Mouse (Mus musculus): ENCODE results near the gene Svep1. TPM values are rescaled to one million over a fixed set of nuclear protein-coding genes. Genes with fewer than 3 reads are reported as not detected.

Gene Svep1
- polyA plus RNA-seq, 1 experiment from 2014 or later = 0.90 TPM

DNA sequence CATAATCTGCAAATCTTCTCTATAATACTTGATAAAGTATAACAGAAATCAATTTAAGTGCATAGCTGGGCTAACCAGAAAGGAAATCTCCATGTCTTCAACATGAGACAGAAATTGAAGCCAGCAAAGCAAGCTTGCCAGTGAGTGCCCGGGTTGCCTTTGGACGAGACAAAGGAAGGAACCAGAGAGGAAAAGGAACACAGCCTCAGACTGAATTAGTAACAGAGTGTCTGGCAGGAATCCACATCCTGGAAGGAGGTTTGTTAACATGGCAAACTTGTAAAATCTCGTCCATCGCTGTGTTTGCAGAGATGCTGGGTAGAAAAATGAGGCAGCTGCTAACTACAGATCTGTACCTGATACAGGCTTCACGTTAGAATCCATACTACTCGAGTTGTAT is 128.7 kb downstream of the Svep1 start:
- H3K4me3 ChIP-seq (replicated peaks) = no peak overlapping the region
- no peak overlapping the region for H3K4me2 ChIP-seq
- H3K36me3 ChIP-seq = no peaks in the 10 kb centered on the region
- no peaks in the 10 kb centered on the region for H3K27me3 ChIP-seq (replicated peaks)
- H3K9ac ChIP-seq (replicated peaks) = no peak overlapping the region
- H3K4me1 ChIP-seq = 0 out of 2 replicates have a peak, but pooled peaks cover 3% of the 10 kb centered on the region
- no peak for ATAC-seq (ENCODE audit: low FRiP score)
- H3K9me3 ChIP-seq (replicated peaks) = no peaks in the 10 kb centered on the region
- 64% methylated on average over 6 of the region's 6 CpGs for WGBS
- H3K27ac ChIP-seq (replicated peaks) = no peak overlapping the region

DNA sequence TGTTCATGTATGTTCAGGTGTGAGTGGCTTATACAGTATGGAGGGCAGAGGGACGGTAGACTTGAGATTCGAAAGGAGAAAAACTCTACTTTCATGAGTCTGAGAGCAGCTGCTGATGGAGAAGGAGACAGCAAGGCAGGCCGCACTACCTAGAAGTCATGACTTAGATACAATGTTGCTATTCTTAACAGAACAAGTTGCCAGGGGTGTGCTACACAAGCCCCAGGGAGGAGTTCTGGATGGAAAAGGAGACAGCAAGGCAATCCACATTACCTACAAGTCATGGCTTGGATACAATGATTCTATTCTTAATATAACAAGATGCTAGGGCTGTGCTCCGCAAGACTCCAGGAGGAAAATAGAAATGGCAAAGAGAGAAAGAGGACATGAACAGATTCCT is 129.1 kb downstream of the Svep1 start:
- H3K4me1 ChIP-seq = peaks cover 6% of the 10 kb centered on the region; the same call in 1 of the 2 replicates
- H3K4me2 ChIP-seq = no peak overlapping the region
- no peaks in the 10 kb centered on the region for H3K27me3 ChIP-seq (replicated peaks)
- no peak overlapping the region for H3K9ac ChIP-seq (replicated peaks)
- no peaks in the 10 kb centered on the region for H3K36me3 ChIP-seq
- no peak overlapping the region for H3K27ac ChIP-seq (replicated peaks)
- 95% methylated on average over 4 of the region's 4 CpGs for WGBS
- ATAC-seq (ENCODE audit: low FRiP score) = no peak
- no peaks in the 10 kb centered on the region for H3K9me3 ChIP-seq (replicated peaks)
- H3K4me3 ChIP-seq (replicated peaks) = no peak overlapping the region

DNA sequence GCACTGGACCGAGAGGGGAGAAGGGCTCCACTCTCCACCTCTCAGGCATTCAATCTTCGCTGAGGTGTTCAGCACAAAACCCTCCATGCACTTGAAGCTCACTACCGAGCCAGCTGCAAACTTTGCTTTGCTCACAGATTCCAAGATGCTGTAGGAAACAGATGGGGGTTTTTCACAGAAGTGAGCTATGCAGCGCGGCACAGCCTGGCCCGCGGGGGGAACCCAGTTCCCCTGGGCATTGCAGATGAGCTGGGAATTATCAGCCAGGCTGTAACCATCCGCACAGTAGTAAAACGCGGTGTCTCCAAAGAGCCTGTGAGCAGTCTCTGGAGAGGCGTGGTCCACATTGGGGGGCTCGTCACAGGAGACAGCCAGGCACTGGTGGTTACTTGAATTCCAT is 133.8 kb downstream of the Svep1 start:
- Histone ChIP-seq H3K36me3 (no peaks in the 10 kb centered on the region), H3K9ac (replicated peaks) (no peak overlapping the region), H3K9me3 (replicated peaks) (0 out of 2 replicates have a peak, but pooled peaks cover 3% of the 10 kb centered on the region), H3K4me1 (peaks cover 3% of the 10 kb centered on the region; the same call in 1 of the 2 replicates), H3K27me3 (replicated peaks) (no peaks in the 10 kb centered on the region), H3K4me3 (replicated peaks) (no peak overlapping the region), H3K4me2 (no peak overlapping the region), H3K27ac (replicated peaks) (no peak overlapping the region)
- ATAC-seq (ENCODE audit: low FRiP score) = peak; percentile 47
- 68% methylated on average over 12 of the region's 12 CpGs for WGBS

DNA sequence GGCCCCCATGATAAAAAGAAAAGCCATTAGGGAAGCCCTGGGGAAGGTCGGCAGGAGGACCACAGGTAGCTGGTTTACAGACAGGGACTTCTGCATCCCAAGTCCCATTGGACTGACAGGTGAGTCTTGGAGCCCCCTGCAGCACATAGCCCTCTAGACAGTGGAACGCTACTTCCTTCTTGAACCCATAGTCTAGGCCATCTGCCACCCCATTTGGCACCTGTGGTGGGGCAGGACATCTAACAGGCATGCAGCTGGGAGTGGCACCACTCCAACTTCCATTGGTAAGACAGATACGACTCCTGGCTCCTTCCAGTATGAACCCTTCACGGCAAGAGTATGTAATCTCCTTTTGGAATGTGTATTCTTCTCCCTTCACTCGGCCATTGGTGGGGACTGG is 137.8 kb downstream of the Svep1 start:
- Histone ChIP-seq H3K27me3 (replicated peaks) (no peaks in the 10 kb centered on the region), H3K27ac (replicated peaks) (no peak overlapping the region), H3K9ac (replicated peaks) (no peak overlapping the region), H3K4me1 (peaks cover 3% of the 10 kb centered on the region; the same call in 1 of the 2 replicates), H3K9me3 (replicated peaks) (0 out of 2 replicates have a peak, but pooled peaks cover 3% of the 10 kb centered on the region), H3K36me3 (no peaks in the 10 kb centered on the region), H3K4me3 (replicated peaks) (no peak overlapping the region), H3K4me2 (no peak overlapping the region)
- 92% methylated on average over 5 of the region's 5 CpGs for WGBS
- ATAC-seq (ENCODE audit: low FRiP score) = no peak

DNA sequence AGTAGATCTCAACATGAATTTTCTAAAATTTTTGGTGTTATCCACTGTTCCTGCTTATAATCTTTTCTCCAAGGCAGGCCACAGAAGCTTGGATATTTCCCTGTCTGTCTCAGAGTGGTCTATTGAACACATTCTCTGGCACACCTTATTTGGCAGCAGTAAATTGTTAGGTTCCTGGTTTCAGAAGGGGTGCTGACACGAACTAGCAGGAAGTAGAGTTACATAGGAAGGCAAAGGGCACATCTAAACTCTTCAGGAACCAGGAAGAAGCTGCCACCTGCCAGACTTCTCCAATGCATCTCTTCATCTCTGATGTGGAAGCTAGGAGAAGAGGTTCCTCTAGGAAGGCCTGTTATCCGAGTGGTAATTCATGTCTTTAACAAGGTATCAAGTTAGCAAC is 141.9 kb downstream of the Svep1 start:
- Histone ChIP-seq H3K36me3 (no peaks in the 10 kb centered on the region), H3K27ac (replicated peaks) (no peak overlapping the region), H3K9ac (replicated peaks) (no peak overlapping the region), H3K4me1 (no peaks in the 10 kb centered on the region), H3K4me2 (no peak overlapping the region), H3K4me3 (replicated peaks) (no peak overlapping the region), H3K27me3 (replicated peaks) (no peaks in the 10 kb centered on the region), H3K9me3 (replicated peaks) (0 out of 2 replicates have a peak, but pooled peaks cover under 1% of the 10 kb centered on the region)
- ATAC-seq (ENCODE audit: low FRiP score) = no peak
- WGBS = 82% methylated on average over 2 of the region's 2 CpGs

DNA sequence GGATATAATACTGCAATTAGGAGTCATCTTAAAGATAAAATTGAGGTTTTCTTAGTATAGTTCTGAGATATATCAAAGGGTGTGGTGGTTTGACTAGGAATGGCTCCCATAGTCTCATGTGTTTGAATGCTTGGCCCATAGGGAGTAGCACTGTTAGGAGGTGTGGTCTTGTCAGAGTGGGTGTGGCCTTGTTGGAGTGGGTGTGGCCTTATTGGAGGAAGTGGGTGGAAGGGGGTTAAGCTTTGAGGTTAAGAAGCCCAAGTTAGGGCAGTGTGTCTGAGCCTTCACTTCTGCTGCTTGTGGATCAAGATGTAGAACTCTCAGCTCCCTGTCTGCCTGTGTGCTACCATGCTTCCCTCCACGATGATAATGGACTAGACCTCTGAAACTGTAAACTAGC is 143.7 kb downstream of the Svep1 start:
- H3K27ac ChIP-seq (replicated peaks) = no peak overlapping the region
- no peak overlapping the region for H3K4me2 ChIP-seq
- no peak for ATAC-seq (ENCODE audit: low FRiP score)
- no peak overlapping the region for H3K9ac ChIP-seq (replicated peaks)
- H3K9me3 ChIP-seq (replicated peaks) = no peaks in the 10 kb centered on the region
- 94% methylated on average over 1 of the region's 1 CpGs for WGBS
- H3K4me3 ChIP-seq (replicated peaks) = no peak overlapping the region
- no peaks in the 10 kb centered on the region for H3K36me3 ChIP-seq
- H3K27me3 ChIP-seq (replicated peaks) = no peaks in the 10 kb centered on the region
- H3K4me1 ChIP-seq = no peaks in the 10 kb centered on the region

DNA sequence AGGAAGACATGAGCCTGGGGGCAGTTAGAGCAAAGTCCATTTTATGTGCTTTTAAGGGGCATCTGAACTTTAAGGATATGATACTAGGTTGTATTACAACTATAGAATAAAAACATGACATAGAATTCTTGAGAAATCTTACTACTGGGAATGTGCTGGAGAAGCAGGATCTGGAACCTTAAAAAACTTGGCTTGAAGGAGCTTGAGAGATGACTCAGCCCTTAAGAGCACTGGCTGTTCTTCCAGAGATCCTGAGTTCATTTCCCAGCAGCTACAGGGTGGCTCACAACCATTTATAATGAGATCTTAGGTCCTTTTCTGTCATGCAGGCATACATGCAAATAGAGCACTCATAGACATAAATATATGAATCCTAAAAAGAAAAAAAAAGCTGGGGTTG is 151.0 kb downstream of the Svep1 start:
- no peak overlapping the region for H3K9ac ChIP-seq (replicated peaks)
- no peaks in the 10 kb centered on the region for H3K9me3 ChIP-seq (replicated peaks)
- no peak for ATAC-seq (ENCODE audit: low FRiP score)

DNA sequence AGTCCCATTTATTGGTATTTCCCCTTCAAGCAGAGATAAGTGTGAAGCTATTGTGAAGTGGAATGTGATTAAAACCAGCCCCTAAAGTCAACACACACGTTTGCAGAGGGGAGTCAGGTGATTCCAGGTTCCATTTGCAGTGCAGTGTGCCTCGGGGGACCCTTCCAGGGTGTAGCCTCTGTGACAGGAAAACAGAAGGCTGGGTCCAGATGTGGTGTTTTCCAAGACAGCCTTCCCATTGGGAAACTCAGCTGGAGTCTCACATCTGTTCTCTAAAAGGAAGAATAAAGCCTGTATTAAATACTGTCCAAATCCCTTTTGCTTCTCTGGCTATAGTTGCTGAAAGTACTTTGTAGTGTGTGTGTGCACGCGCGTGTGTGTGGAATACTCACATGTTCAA is 152.2 kb downstream of the Svep1 start:
- H3K9me3 ChIP-seq (replicated peaks) = no peaks in the 10 kb centered on the region
- no peak overlapping the region for H3K27ac ChIP-seq (replicated peaks)
- no peaks in the 10 kb centered on the region for H3K4me1 ChIP-seq
- ATAC-seq (ENCODE audit: low FRiP score) = no peak
- no peak overlapping the region for H3K4me2 ChIP-seq
- H3K4me3 ChIP-seq (replicated peaks) = no peak overlapping the region
- H3K9ac ChIP-seq (replicated peaks) = no peak overlapping the region
- H3K36me3 ChIP-seq = no peaks in the 10 kb centered on the region
- H3K27me3 ChIP-seq (replicated peaks) = no peaks in the 10 kb centered on the region
- WGBS = 70% methylated on average over 5 of the region's 5 CpGs

More for the DNA sequence above, 151.0 kb downstream of the Svep1 start:
- no peaks in the 10 kb centered on the region for H3K4me1 ChIP-seq
- H3K4me2 ChIP-seq = no peak overlapping the region
- no peak overlapping the region for H3K4me3 ChIP-seq (replicated peaks)
- H3K27ac ChIP-seq (replicated peaks) = no peak overlapping the region
- H3K27me3 ChIP-seq (replicated peaks) = no peaks in the 10 kb centered on the region
- H3K36me3 ChIP-seq = no peaks in the 10 kb centered on the region

DNA sequence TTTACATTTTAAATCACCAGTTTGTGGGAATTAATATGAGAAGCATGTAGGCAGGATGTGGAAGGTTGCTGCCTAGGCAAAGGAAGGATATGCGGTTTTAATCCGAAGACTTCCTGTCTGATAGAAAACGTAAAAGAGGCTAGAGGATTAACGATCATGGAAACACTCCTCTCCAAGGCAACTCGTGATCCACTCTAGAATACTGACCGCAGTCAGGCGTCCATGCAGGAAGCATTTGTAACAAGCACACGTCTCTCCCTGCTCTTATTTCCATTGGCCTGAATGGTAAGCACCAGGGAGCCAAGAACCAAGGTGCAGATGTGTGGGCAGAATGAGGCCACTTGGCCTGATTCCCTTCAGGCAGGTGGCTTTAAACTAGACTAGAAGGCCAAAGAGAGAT is 155.9 kb downstream of the Svep1 start:
- Histone ChIP-seq H3K36me3 (no peaks in the 10 kb centered on the region), H3K9me3 (replicated peaks) (no peaks in the 10 kb centered on the region), H3K4me2 (no peak overlapping the region), H3K4me3 (replicated peaks) (no peak overlapping the region), H3K9ac (replicated peaks) (no peak overlapping the region), H3K27ac (replicated peaks) (no peak overlapping the region), H3K4me1 (no peaks in the 10 kb centered on the region), H3K27me3 (replicated peaks) (no peaks in the 10 kb centered on the region)
- WGBS = 67% methylated on average over 8 of the region's 8 CpGs
- peak; percentile 17; the same call in 1 of the 2 replicates for ATAC-seq (ENCODE audit: low FRiP score)

DNA sequence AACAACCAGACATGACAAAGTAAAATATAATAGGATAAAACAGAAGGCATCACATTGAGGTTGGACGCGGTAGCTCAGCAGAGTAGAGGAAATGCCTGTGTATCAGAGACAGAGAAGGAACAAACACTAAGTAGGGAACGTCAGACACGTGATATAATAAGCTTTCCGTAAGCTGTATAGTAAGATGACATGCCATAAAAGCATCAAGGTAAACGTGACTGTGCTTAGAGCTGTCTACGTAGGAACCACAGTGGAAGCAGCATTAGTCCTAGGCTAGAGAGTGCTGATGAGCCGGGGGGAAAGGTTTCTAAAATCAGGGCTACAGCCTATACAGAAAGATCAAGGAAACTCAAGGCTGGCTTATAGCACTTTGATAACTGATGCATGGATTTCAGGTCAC is 156.4 kb downstream of the Svep1 start:
- H3K36me3 ChIP-seq = no peaks in the 10 kb centered on the region
- no peak overlapping the region for H3K27ac ChIP-seq (replicated peaks)
- no peaks in the 10 kb centered on the region for H3K9me3 ChIP-seq (replicated peaks)
- no peaks in the 10 kb centered on the region for H3K27me3 ChIP-seq (replicated peaks)
- no peak overlapping the region for H3K9ac ChIP-seq (replicated peaks)
- 86% methylated on average over 8 of the region's 8 CpGs for WGBS
- no peak overlapping the region for H3K4me2 ChIP-seq
- H3K4me3 ChIP-seq (replicated peaks) = no peak overlapping the region
- H3K4me1 ChIP-seq = no peaks in the 10 kb centered on the region
- no peak for ATAC-seq (ENCODE audit: low FRiP score)

DNA sequence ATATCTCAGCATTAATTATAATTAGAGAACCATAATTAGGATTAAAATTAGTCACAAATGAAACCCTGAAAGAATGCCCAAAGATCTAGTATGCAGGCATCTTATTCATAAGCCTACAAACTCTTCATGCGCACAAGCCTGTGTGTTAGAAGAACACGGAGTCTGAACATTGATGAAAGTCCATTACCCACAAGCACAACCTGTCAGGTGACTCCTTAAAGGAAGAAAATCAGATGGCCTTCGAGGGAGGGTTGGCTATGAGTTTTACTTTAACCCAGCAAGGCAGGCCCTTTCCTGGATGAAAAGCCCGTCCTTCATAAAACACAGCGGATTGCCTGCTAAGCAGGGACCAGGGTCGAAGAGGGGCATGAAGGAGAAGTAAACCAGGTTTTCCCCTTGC is 161.8 kb downstream of the Svep1 start:
- WGBS = 92% methylated on average over 6 of the region's 6 CpGs
- H3K36me3 ChIP-seq = no peaks in the 10 kb centered on the region
- no peak overlapping the region for H3K9ac ChIP-seq (replicated peaks)
- H3K4me1 ChIP-seq = no peaks in the 10 kb centered on the region
- no peak overlapping the region for H3K4me3 ChIP-seq (replicated peaks)
- no peaks in the 10 kb centered on the region for H3K27me3 ChIP-seq (replicated peaks)
- no peak overlapping the region for H3K4me2 ChIP-seq
- H3K9me3 ChIP-seq (replicated peaks) = no peaks in the 10 kb centered on the region
- ATAC-seq (ENCODE audit: low FRiP score) = no peak
- no peak overlapping the region for H3K27ac ChIP-seq (replicated peaks)

DNA sequence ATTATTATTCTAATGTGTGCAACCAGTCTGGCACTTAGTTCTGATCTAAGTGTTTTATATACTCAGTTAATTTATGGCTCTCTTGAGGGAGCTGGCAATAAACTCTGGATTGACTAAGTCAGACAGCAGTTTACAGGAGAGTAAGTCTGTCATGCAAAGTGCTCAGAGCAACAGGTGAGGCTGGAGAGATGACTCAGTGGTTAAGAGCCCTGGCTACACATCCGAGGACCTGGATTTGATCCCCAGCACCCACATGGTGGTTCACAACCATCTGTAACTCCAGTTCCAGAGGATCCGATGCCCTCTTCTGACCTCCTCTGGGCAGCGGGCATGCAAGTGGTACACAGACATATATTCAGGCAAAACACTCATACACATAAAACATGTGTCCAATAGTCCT is 162.3 kb downstream of the Svep1 start:
- no peaks in the 10 kb centered on the region for H3K27me3 ChIP-seq (replicated peaks)
- no peak for ATAC-seq (ENCODE audit: low FRiP score)
- H3K4me1 ChIP-seq = no peaks in the 10 kb centered on the region
- 92% methylated on average over 3 of the region's 3 CpGs for WGBS
- H3K4me2 ChIP-seq = no peak overlapping the region
- no peaks in the 10 kb centered on the region for H3K36me3 ChIP-seq
- no peak overlapping the region for H3K9ac ChIP-seq (replicated peaks)
- no peaks in the 10 kb centered on the region for H3K9me3 ChIP-seq (replicated peaks)
- no peak overlapping the region for H3K27ac ChIP-seq (replicated peaks)
- H3K4me3 ChIP-seq (replicated peaks) = no peak overlapping the region

DNA sequence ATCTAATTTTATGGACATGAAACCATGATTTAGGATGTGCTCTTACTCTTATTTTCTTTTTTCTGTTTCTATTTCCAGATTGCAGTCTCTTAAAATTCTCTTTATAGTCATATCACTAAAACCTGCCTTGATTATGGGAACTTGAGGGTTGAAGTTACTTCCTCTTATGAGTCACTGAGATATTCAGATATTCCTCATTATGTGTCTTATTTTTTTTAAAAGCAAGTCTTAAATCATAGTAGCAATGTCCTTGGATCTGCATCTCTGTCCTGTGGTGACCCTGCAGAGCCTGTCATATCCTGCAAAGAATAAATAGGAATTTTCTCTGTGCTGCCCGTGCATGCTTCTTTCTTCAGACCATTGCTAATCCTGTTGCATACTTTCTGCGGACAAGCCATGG is 166.6 kb downstream of the Svep1 start:
- Histone ChIP-seq H3K27me3 (replicated peaks) (no peaks in the 10 kb centered on the region), H3K4me1 (no peaks in the 10 kb centered on the region), H3K36me3 (no peaks in the 10 kb centered on the region), H3K9ac (replicated peaks) (no peak overlapping the region), H3K4me2 (no peak overlapping the region), H3K27ac (replicated peaks) (no peak overlapping the region), H3K4me3 (replicated peaks) (no peak overlapping the region), H3K9me3 (replicated peaks) (no peaks in the 10 kb centered on the region)
- WGBS = 90% methylated on average over 2 of the region's 2 CpGs
- no peak for ATAC-seq (ENCODE audit: low FRiP score)

Measured in neural tube, embryonic 15.5 days (tissue).